Mouse (Mus musculus) erythroblast, embryonic 14.5 days (primary cell): ENCODE results near the gene Rcan3.

Experiments used
- GATA1 ChIP-seq: IDR thresholded peaks from 2 replicates; pipeline ENCODE4 v1.6.1; 2012; ENCODE audit warnings: low read length, inconsistent platforms, mixed read lengths
- TAL1 ChIP-seq: IDR thresholded peaks from 3 replicates; pipeline ENCODE4 v1.6.1; 2012; ENCODE audit warnings: low read length, inconsistent platforms, mixed read lengths

GRCm38 (mm10) chr4:135404916-135405315 lies 28.7 kb downstream of the Rcan3 start:
- TF ChIP-seq GATA1 (no peak), TAL1 (no peak)
